Mouse (Mus musculus) layer of hippocampus, adult 9-10 months (tissue): ENCODE data around the gene Prkar1a.

Experiments
- DNase-seq: peaks from one replicate; pipeline ENCODE4 v3.0.0; 2022; ENCODE audit warnings: low spot score

Gene Prkar1a

GRCm38 (mm10) chr11:109705336-109706054 is 56.3 kb downstream of the Prkar1a start:
- DNase-seq: no peak

GRCm38 (mm10) chr11:109706055-109706412 is 56.8 kb downstream of the Prkar1a start:
- no peak for DNase-seq

GRCm38 (mm10) chr11:109706586-109706985 is 57.4 kb downstream of the Prkar1a start:
- DNase-seq: no peak

- no peak for DNase-seq
These were observed 58.2 kb downstream of the Prkar1a start for GRCm38 (mm10) chr11:109707442-109707841.

- DNase-seq: no peak
These were observed 59.6 kb downstream of the Prkar1a start for GRCm38 (mm10) chr11:109708786-109709185.

- no peak for DNase-seq
These were observed 60.3 kb downstream of the Prkar1a start for GRCm38 (mm10) chr11:109709501-109709900.

- no peak for DNase-seq
These were observed 65.4 kb downstream of the Prkar1a start for GRCm38 (mm10) chr11:109714341-109715247.

- DNase-seq: no peak
These were observed 66.1 kb downstream of the Prkar1a start for GRCm38 (mm10) chr11:109715311-109715781.

- DNase-seq: no peak
These were observed 67.8 kb downstream of the Prkar1a start for GRCm38 (mm10) chr11:109716981-109717380.

GRCm38 (mm10) chr11:109717448-109717847 is 68.2 kb downstream of the Prkar1a start:
- DNase-seq: no peak

- DNase-seq: no peak
These were observed 69.0 kb downstream of the Prkar1a start for GRCm38 (mm10) chr11:109717966-109718895.
